Mouse (Mus musculus) midbrain, embryonic 14.5 days (tissue): ENCODE measurements at regions not wholly inside any gene's neighbourhood (a gene's known extent, or its start where the extent isn't known, plus 50 kb on each side); places are given as distances from the start of the nearest gene placed in this dataset.
A peak's percentile ranks its signal among the peaks of the same experiment; 100 is the strongest.

Experiments
- ATAC-seq: fragments of 200-750 bp; cut with Nextera tagmentation; 2 replicates; pipeline ENCODE4 v1.8.0; 2017; ENCODE audit warnings: moderate number of reproducible peaks, moderate library complexity; ENCODE audit not compliant: low FRiP score, low TSS enrichment
- DNase-seq: peaks from one replicate; pipeline ENCODE4 v3.0.0-alpha.2; 2015
- H3K27ac ChIP-seq: fragments of 300-500 bp; sonication (generic); replicated peaks from 2 replicates; pipeline ENCODE4 v1.5.1; 2014; ENCODE audit warnings: mild to moderate bottlenecking, low read depth, low read length, moderate library complexity
- H3K27me3 ChIP-seq: fragments of 300-500 bp; sonication (generic); 2 replicates; pipeline ENCODE4 v1.6.1; 2014; ENCODE audit warnings: low read length, control low read depth, mixed read lengths; ENCODE audit not compliant: control insufficient read depth, insufficient read depth
- H3K36me3 ChIP-seq: fragments of 300-500 bp; sonication (generic); 2 replicates; pipeline ENCODE4 v1.6.1; 2014; ENCODE audit warnings: low read length, control low read depth; ENCODE audit not compliant: control insufficient read depth, insufficient read depth
- H3K4me1 ChIP-seq: fragments of 300-500 bp; sonication (generic); 2 replicates; pipeline ENCODE4 v1.6.1; 2014; ENCODE audit warnings: mild to moderate bottlenecking, antibody characterized with exemption, low read length, control low read depth; ENCODE audit not compliant: control insufficient read depth, insufficient read depth
- H3K4me2 ChIP-seq: fragments of 300-500 bp; sonication (generic); 2 replicates; pipeline ENCODE4 v1.6.1; 2014; ENCODE audit warnings: mild to moderate bottlenecking, low read length, moderate library complexity
- H3K4me3 ChIP-seq: fragments of 300-500 bp; sonication (generic); replicated peaks from 2 replicates; pipeline ENCODE4 v1.5.1; 2014; ENCODE audit warnings: low read depth, low read length
- H3K9ac ChIP-seq: fragments of 300-500 bp; sonication (generic); replicated peaks from 2 replicates; pipeline ENCODE4 v1.6.1; 2014; ENCODE audit warnings: mild to moderate bottlenecking, low read length, moderate library complexity
- H3K9me3 ChIP-seq: fragments of 300-500 bp; sonication (generic); 2 replicates; pipeline ENCODE4 v1.6.1; 2016; ENCODE audit warnings: low read length, control low read depth, mixed read lengths; ENCODE audit not compliant: control insufficient read depth
- WGBS: fragments of 180-500 bp; shearing (Covaris S2); extraction: QIAGEN DNeasy Blood & Tissue Kit; methylation state at CpG from one replicate; pipeline ENCODE4 v1.1.7; 2014; 5-methylcytosine and 5-hydroxymethylcytosine counted together

- DNase-seq, result peak; percentile 51
- no peak for ATAC-seq
These were observed 241.3 kb downstream of the 1500009L16Rik start for GRCm38 (mm10) chr10:83963779-83964643.

GRCm38 (mm10) chr10:83964838-83965237 is 242.2 kb downstream of the 1500009L16Rik start:
- Histone ChIP-seq H3K4me1 (peaks cover 11% of the 10 kb centered on the region), H3K9ac (no peak overlapping the region), H3K4me3 (no peak overlapping the region), H3K9me3 (no peaks in the 10 kb centered on the region), H3K27me3 (no peaks in the 10 kb centered on the region), H3K27ac (no peak overlapping the region), H3K4me2 (no peak overlapping the region), H3K36me3 (no peaks in the 10 kb centered on the region)
- no peak for DNase-seq
- ATAC-seq, result no peak
- 52% methylated on average over 5 of the region's 5 CpGs for WGBS

More at GRCm38 (mm10) chr10:83963779-83964643, 241.3 kb downstream of the 1500009L16Rik start:
- H3K27me3 ChIP-seq, result no peaks in the 10 kb centered on the region
- H3K9ac ChIP-seq, result no peak overlapping the region
- no peaks in the 10 kb centered on the region for H3K9me3 ChIP-seq
- 19% methylated on average over 12 of the region's 12 CpGs for WGBS
- no peak overlapping the region for H3K4me3 ChIP-seq
- H3K4me1 ChIP-seq, result peaks cover 11% of the 10 kb centered on the region
- H3K4me2 ChIP-seq, result no peak overlapping the region
- no peak overlapping the region for H3K27ac ChIP-seq
- no peaks in the 10 kb centered on the region for H3K36me3 ChIP-seq

- WGBS, result 80% methylated on average over 3 of the region's 3 CpGs
- no peaks in the 10 kb centered on the region for H3K36me3 ChIP-seq
- no peaks in the 10 kb centered on the region for H3K9me3 ChIP-seq
- no peaks in the 10 kb centered on the region for H3K27me3 ChIP-seq
- DNase-seq (no peak), ATAC-seq (no peak)
- H3K4me2 ChIP-seq, result no peak overlapping the region
- H3K9ac ChIP-seq, result no peak overlapping the region
- H3K4me3 ChIP-seq, result no peak overlapping the region
- H3K27ac ChIP-seq, result no peak overlapping the region
- no peaks in the 10 kb centered on the region for H3K4me1 ChIP-seq
These were observed 247.8 kb downstream of the 1500009L16Rik start for GRCm38 (mm10) chr10:83970501-83970900.

- DNase-seq (no peak), ATAC-seq (no peak)
- H3K4me3 ChIP-seq, result no peak overlapping the region
- no peaks in the 10 kb centered on the region for H3K27me3 ChIP-seq
- no peaks in the 10 kb centered on the region for H3K4me1 ChIP-seq
- H3K9me3 ChIP-seq, result no peaks in the 10 kb centered on the region
- WGBS, result 91% methylated on average over 6 of the region's 6 CpGs
- no peak overlapping the region for H3K27ac ChIP-seq
- H3K9ac ChIP-seq, result no peak overlapping the region
- H3K4me2 ChIP-seq, result no peak overlapping the region
- no peaks in the 10 kb centered on the region for H3K36me3 ChIP-seq
These were observed 251.9 kb downstream of the 1500009L16Rik start for GRCm38 (mm10) chr10:83974548-83974947.

- Histone ChIP-seq H3K4me2 (no peak overlapping the region), H3K27me3 (no peaks in the 10 kb centered on the region), H3K9me3 (no peaks in the 10 kb centered on the region), H3K27ac (no peak overlapping the region), H3K36me3 (no peaks in the 10 kb centered on the region), H3K4me3 (no peak overlapping the region), H3K9ac (no peak overlapping the region), H3K4me1 (no peaks in the 10 kb centered on the region)
- ATAC-seq (no peak), DNase-seq (peak; percentile 56)
- WGBS, result 21% methylated on average over 3 of the region's 3 CpGs
These were observed 253.9 kb downstream of the 1500009L16Rik start for GRCm38 (mm10) chr10:83976548-83976947.

GRCm38 (mm10) chr10:83979930-83980329 is 257.3 kb downstream of the 1500009L16Rik start:
- Histone ChIP-seq H3K4me3 (no peak overlapping the region), H3K27ac (no peak overlapping the region), H3K36me3 (no peaks in the 10 kb centered on the region), H3K9me3 (no peaks in the 10 kb centered on the region), H3K9ac (no peak overlapping the region), H3K4me2 (no peak overlapping the region), H3K27me3 (no peaks in the 10 kb centered on the region), H3K4me1 (no peaks in the 10 kb centered on the region)
- ATAC-seq (no peak), DNase-seq (no peak)
- 90% methylated on average over 2 of the region's 2 CpGs for WGBS

- H3K4me1 ChIP-seq, result no peaks in the 10 kb centered on the region
- no peak for DNase-seq
- H3K9ac ChIP-seq, result no peak overlapping the region
- H3K4me2 ChIP-seq, result no peak overlapping the region
- H3K4me3 ChIP-seq, result no peak overlapping the region
- H3K27ac ChIP-seq, result no peak overlapping the region
- H3K9me3 ChIP-seq, result no peaks in the 10 kb centered on the region
- no peaks in the 10 kb centered on the region for H3K27me3 ChIP-seq
- H3K36me3 ChIP-seq, result no peaks in the 10 kb centered on the region
- ATAC-seq, result no peak
- 42% methylated on average over 12 of the region's 12 CpGs for WGBS
These were observed 262.2 kb downstream of the 1500009L16Rik start for GRCm38 (mm10) chr10:83984697-83985415.

- Histone ChIP-seq H3K36me3 (no peaks in the 10 kb centered on the region), H3K27me3 (no peaks in the 10 kb centered on the region), H3K4me1 (no peaks in the 10 kb centered on the region), H3K4me2 (no peak overlapping the region), H3K9ac (no peak overlapping the region), H3K4me3 (no peak overlapping the region), H3K9me3 (no peaks in the 10 kb centered on the region), H3K27ac (no peak overlapping the region)
- ATAC-seq (no peak), DNase-seq (no peak)
- WGBS, result 86% methylated on average over 11 of the region's 11 CpGs
These were observed 270.1 kb downstream of the 1500009L16Rik start for GRCm38 (mm10) chr10:83992577-83993305.
